Comparison of ENCODE assay signal across 12 mouse cellular contexts in genomic region chr10:38609606-38610510, GRCm38 (mm10).
"Had no signal": no experiment of that assay in that cellular context is flagged by ENCODE, and none has a peak within 500 bp of the region (broad histone marks: within the 10 kb centered on the region; RNA-seq: fewer than 3 reads in every experiment).

No protein-coding gene starts in this region.

- H3K4me1 ChIP-seq: limb, embryonic 15.5 days; liver, embryonic 12.5 days; midbrain, embryonic 10.5 days; neural tube, embryonic 13.5 days had no signal

- H3K36me3 ChIP-seq: limb, embryonic 15.5 days; liver, embryonic 12.5 days; midbrain, embryonic 10.5 days; neural tube, embryonic 13.5 days had no signal

- H3K27ac ChIP-seq: limb, embryonic 15.5 days; liver, embryonic 12.5 days; midbrain, embryonic 10.5 days; neural tube, embryonic 13.5 days had no signal

- H3K4me3 ChIP-seq: limb, embryonic 15.5 days; liver, embryonic 12.5 days; midbrain, embryonic 10.5 days; neural tube, embryonic 13.5 days had no signal

- H3K9ac ChIP-seq: limb, embryonic 15.5 days; liver, embryonic 12.5 days; lung, embryonic 14.5 days; neural tube, embryonic 13.5 days had no signal

- DNase-seq: kidney, adult 18-20 months; lung, embryonic 14.5 days; lung, postnatal 10 days; lung, postnatal 4 days; retina, postnatal 1 day; right cerebral cortex, postnatal 14 days; thymus, postnatal 36 days had no signal

- H3K4me2 ChIP-seq: limb, embryonic 15.5 days; liver, embryonic 12.5 days; lung, embryonic 14.5 days; neural tube, embryonic 13.5 days had no signal

- H3K27me3 ChIP-seq: limb, embryonic 15.5 days; liver, embryonic 12.5 days; neural tube, embryonic 13.5 days had no signal

- ATAC-seq: liver, embryonic 12.5 days; midbrain, embryonic 16.5 days had no signal

- H3K9me3 ChIP-seq: limb, embryonic 15.5 days; liver, embryonic 12.5 days; neural tube, embryonic 13.5 days had no signal
